Mouse (Mus musculus): ENCODE results near the gene Cyp2ab1.

Gene Cyp2ab1

GRCm38 (mm10) chr16:20271339-20271738 is 53.9 kb downstream of the Cyp2ab1 start:
- no peak for DNase-seq (ENCODE audit: low read depth)

GRCm38 (mm10) chr16:20265089-20265488 is 60.1 kb downstream of the Cyp2ab1 start:
- no peak for DNase-seq (ENCODE audit: low read depth)
